In genomic region chr17:44690410-44691035, GRCm38 (mm10) we compare ENCODE assay signal across 14 mouse cellular contexts.
DNase-seq lines count a peak whose midpoint lies in the region; ATAC-seq and TF ChIP-seq lines count a peak whose summit lies in the region.
"Had no signal": no experiment of that assay in that cellular context is flagged by ENCODE, and none has a peak within 500 bp of the region (broad histone marks: within the 10 kb centered on the region; RNA-seq: fewer than 3 reads in every experiment).

No protein-coding gene starts in this region.

- TF ChIP-seq CTCF in lung, adult 2 months (IDR thresholded peaks at IDR 0.05; ENCODE audit: insufficient read depth, low read length): no peak

- no peak overlapping the region for H3K9ac ChIP-seq in lung, embryonic 16.5 days (ENCODE audit: low read length)
- no peak overlapping the region for H3K9ac ChIP-seq in forebrain, embryonic 15.5 days (replicated peaks)
- H3K9ac ChIP-seq: hindbrain, embryonic 14.5 days; kidney, embryonic 15.5 days; liver, embryonic 12.5 days had no signal

- no peaks in the 10 kb centered on the region for H3K9me3 ChIP-seq in lung, embryonic 16.5 days (ENCODE audit: control insufficient read depth, low read length)
- H3K9me3 ChIP-seq in forebrain, embryonic 15.5 days: no peaks in the 10 kb centered on the region
- H3K9me3 ChIP-seq: kidney, embryonic 15.5 days; liver, embryonic 12.5 days had no signal

- H3K36me3 ChIP-seq in lung, embryonic 16.5 days (ENCODE audit: control insufficient read depth, insufficient read depth, low read length): no peaks in the 10 kb centered on the region
- H3K36me3 ChIP-seq in forebrain, embryonic 15.5 days: no peaks in the 10 kb centered on the region
- H3K36me3 ChIP-seq: kidney, embryonic 15.5 days; liver, embryonic 12.5 days had no signal

- H3K27ac ChIP-seq in lung, embryonic 16.5 days (ENCODE audit: low read length): no peak overlapping the region
- no peak overlapping the region for H3K27ac ChIP-seq in forebrain, embryonic 15.5 days (replicated peaks)
- H3K27ac ChIP-seq: hindbrain, embryonic 14.5 days; kidney, embryonic 15.5 days; liver, embryonic 12.5 days had no signal

- 75% methylated on average over 5 of the region's 5 CpGs for WGBS in lung, embryonic 16.5 days
- WGBS in lung, adult 2 months: 63% methylated on average over 5 of the region's 5 CpGs
- 86% methylated on average over 5 of the region's 5 CpGs for WGBS in forebrain, embryonic 15.5 days

- TF ChIP-seq POLR2A in lung, adult 2 months (IDR thresholded peaks at IDR 0.05; ENCODE audit: borderline replicate concordance, extremely low read depth, low read depth, low read length): no peak

- no peak for DNase-seq in lung, adult 2 months
- peak; percentile 51 to 69 for DNase-seq in natural killer cell, adult 2 months (ENCODE audit: low spot score in 2 of 2)
- DNase-seq in thymus, postnatal 36 days: peak; percentile 46 to 57
- DNase-seq in frontal cortex, postnatal 25 days (ENCODE audit: low spot score in 2 of 2): no peak
- no peak for DNase-seq in neural tube, embryonic 10.5 days (ENCODE audit: extremely low spot score, low spot score)
- DNase-seq: adrenal gland, adult 2 months; cerebellum, postnatal 36 days; gastrocnemius, postnatal 36 days had no signal

- H3K4me3 ChIP-seq in lung, embryonic 16.5 days (ENCODE audit: low read length): no peak overlapping the region
- no peak overlapping the region for H3K4me3 ChIP-seq in lung, adult 2 months (replicated peaks; ENCODE audit: extremely low read depth, low read depth, low read length)
- no peak overlapping the region for H3K4me3 ChIP-seq in forebrain, embryonic 15.5 days
- H3K4me3 ChIP-seq: kidney, embryonic 15.5 days; liver, embryonic 12.5 days had no signal

- no peaks in the 10 kb centered on the region for H3K27me3 ChIP-seq in lung, embryonic 16.5 days (ENCODE audit: control insufficient read depth, insufficient read depth, low read depth, low read length)
- no peaks in the 10 kb centered on the region for H3K27me3 ChIP-seq in forebrain, embryonic 15.5 days
- H3K27me3 ChIP-seq: liver, embryonic 12.5 days had no signal

- H3K4me1 ChIP-seq in lung, embryonic 16.5 days (replicated peaks; ENCODE audit: control insufficient read depth, insufficient read depth, low read length): peaks cover 1% of the 10 kb centered on the region; the same call in 1 of the 2 replicates
- peaks cover 2% of the 10 kb centered on the region; the same call in 1 of the 2 replicates for H3K4me1 ChIP-seq in lung, adult 2 months (ENCODE audit: control insufficient read depth, insufficient read depth, low read length)
- H3K4me1 ChIP-seq in forebrain, embryonic 15.5 days: no peaks in the 10 kb centered on the region

- H3K4me2 ChIP-seq in lung, embryonic 16.5 days (ENCODE audit: low read depth, low read length): no peak overlapping the region
- H3K4me2 ChIP-seq in forebrain, embryonic 15.5 days (replicated peaks): no peak overlapping the region
- H3K4me2 ChIP-seq: hindbrain, embryonic 14.5 days; kidney, embryonic 15.5 days; liver, embryonic 12.5 days had no signal

- 0 out of 2 replicates have a peak, but pooled peaks have one; percentile 31 for ATAC-seq in lung, embryonic 16.5 days (ENCODE audit: low read depth)
- peak; percentile 76 for ATAC-seq in common myeloid progenitor, adult 5-6 weeks (replicated peaks; ENCODE audit: low read depth, poor library complexity, severe bottlenecking)
- no peak for ATAC-seq in forebrain, embryonic 15.5 days (replicated peaks)
- ATAC-seq: liver, embryonic 12.5 days had no signal

Comparison
In these comparisons a context has a peak if more than half of its experiments do, and no peak if none do; other contexts are left out.
1. DNase-seq: peak in natural killer cell, adult 2 months (2 of 2) and thymus, postnatal 36 days (2 of 2); none in lung, adult 2 months (single experiment), frontal cortex, postnatal 25 days (0 of 2) and neural tube, embryonic 10.5 days (single experiment).